Mouse (Mus musculus) spleen, postnatal 4 days (tissue): ENCODE measurements around the gene Zfp612.
A peak's percentile ranks its signal among the peaks of the same experiment; 100 is the strongest.
"Not testable (repeated sequence)": the region's sequence is repeated elsewhere in the genome, so short reads cannot be mapped to it uniquely, and the experiment has no call there.

Experiments
- DNase-seq, 2 experiments: peaks; one replicate each; pipeline ENCODE4 v3.0.0; 2022; ENCODE audit warnings: low spot score in 2 of 2

The Zfp612 gene

DNA sequence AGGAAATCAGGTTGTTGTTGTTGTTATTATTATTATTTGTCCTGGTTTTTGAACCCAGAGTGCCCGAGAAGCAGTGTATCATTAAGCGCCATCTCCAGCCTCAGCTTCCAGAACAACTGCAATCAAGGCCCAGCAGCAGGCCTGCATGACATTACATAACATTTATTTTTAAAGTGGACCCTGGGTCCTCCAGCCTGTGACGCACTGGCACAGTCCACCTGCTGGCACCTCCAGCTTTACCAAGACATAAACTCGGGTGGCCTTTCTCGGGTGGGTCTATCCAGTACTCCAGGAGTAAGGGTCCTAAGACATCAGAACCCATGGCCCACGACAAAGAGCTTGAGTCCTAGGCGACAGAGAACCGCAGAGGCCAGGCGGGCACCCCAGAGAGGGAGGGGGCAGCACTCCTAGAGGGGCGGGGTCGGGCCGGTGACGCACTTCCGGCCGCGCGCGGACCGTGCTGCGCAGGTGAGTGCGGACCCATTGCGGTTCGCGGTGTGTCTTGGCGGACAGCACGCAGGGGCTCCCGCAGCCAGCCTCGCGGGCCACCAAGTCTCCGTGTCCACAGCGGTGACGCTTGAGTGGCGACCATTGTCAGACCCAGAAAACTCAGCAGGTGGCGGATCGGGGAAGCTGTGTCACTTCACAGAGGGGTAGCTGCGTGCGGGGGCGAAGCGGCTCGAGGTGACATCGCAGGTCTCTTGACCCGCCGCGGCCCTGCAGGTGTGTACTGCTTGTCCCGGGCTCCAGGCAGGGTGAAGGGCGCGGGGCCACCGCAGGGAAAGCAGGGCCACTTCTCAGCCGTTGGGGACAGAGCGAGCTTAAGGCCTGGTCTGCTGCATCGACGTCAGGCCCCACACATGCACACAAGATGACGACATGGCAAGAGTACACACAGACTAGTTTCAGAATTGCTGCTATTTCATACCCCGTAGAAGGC, at the start of gene Zfp612:
Zfp612 (plus strand) TSS at position 465 of the 940 bp plus-strand sequence.
- no peak for DNase-seq

DNA sequence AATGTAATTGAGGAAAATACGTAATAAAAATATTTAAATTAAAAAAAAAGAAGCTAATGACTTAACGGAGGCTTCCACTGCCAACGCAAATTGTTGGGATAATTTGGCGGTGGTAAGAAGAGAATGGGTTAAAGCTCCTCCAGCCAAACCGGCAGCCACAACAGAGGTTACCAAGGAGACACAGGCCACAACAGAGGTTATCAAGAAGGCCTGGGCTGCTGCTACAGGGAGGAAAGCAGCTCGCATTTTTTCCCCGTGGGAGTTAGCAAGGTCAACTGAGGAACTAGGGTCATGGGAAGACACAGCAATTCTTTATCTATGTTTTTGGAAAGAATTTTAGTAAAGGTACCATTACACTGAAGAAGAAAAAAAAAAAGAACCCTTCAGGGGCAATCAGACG, 45.8 kb upstream of the Zfp612 start:
- DNase-seq, result not testable (repeated sequence)

DNA sequence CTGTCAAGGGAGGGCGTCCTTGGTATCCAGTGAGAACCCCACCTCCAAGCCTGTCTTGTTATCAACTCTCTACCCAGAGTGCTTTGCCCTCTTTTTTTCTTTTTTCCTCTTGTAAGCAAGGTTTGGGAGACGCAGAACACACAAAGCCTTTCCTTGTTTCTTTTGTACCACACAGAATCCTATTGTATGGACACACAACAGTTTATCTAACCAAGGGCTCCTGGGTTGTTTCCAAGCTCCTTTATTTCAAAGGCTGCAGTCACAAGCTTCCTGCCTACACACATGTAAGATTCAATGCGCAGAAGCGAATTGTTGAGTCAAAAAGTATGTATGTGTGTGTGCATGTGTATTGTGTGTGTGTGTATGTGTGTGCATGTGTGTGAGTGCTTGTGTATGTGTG, 45.2 kb upstream of the Zfp612 start:
- no peak for DNase-seq

DNA sequence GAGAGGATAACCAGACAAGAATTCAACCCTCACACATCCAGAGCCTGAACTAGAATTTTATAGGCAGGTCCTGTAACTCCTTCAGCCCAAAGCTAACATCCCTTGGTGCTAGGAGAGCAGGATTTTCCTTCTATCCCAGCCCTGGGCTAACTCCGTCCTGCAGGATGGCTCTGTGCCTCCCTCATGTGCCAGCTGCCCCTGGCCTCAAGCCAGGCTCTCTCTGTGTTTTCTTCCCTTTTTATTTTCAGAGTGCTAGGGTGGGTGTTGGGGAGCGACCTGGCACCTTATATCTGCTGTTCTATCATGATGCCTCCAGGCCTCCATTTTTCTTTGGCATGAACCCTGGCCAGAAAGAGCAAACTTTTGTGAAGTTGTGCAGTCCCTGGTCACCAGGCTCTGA, 43.4 kb upstream of the Zfp612 start:
- DNase-seq, result no peak

DNA sequence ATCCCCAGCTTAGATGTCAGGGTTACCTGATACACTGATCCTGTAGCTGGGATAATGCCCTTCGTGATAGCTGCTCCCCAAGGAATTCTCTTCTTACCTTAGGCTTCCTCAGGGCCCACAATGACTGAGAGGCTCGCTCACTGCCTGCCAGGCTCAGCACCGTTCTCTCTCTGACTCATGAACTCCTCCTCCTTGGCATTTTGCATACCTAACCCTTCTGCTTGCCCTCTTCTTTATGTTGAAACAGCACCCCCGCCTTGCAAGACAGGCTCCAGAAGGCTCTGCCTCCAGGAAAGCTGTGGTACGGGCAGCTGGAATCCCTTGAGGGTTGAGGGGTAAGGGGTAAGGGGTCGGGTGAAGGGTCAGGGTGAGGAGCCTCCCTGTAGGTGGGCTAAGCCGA, 40.3 kb upstream of the Zfp612 start:
- no peak for DNase-seq

DNA sequence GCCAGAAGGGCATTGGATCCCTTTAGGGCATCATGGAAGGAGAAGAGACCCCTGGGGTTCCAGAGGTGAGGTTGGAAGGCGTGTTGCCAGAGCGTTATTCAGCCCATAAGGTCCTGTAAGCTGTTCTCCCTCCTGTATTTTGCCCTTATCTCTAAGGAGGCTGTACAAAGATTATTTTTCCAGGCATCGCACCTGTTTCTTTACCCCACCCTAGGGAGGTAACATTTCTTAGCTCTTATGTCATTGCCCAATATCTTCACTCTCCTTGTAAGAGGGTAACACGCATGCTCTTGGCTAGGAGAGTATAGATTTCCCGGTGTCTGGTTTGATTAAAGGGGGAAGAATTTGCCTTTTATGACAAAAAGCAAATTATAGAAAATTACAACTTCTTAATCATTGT, 39.9 kb upstream of the Zfp612 start, which contains the start of gene Chst4:
Chst4 (minus strand) TSS at position 82 of the 400 bp plus-strand sequence.
- DNase-seq, result no peak

DNA sequence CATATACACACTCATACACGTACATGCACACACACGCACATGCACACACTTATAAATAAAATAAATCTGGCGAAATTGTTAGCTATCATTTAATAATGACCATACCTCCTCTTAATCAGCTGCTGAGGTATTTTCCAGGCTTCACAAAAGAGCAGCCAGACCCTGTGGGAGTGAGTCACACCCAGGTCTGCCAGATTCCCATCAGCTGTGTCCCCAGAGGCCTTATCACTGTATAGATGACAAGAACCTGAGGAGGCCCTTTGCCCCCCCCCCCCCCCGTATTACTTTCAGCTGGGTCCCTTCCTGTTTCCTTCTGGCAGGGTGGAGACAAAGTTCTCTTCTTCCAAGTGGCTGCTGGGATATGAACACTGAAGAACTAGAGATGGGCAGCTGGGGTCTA, 39.0 kb upstream of the Zfp612 start:
- no peak for DNase-seq

DNA sequence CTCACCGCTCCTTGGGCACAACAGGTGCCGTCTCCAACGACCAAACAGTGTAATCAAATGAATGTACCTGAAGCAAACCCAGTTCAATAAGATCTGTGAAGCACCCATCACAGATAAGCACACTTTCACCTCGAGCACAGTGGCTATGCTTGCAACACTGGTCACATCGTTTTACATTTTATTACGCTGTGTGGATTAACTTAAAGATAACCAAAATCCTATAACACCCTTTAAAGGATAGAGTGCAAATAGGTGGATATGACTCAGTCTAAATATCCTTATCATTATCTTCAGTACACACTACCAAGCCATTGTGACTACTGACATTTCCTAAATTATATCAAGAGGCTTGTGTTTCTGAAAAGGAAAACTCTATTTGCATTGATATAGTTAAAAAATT, 28.3 kb upstream of the Zfp612 start:
- DNase-seq, result no peak

DNA sequence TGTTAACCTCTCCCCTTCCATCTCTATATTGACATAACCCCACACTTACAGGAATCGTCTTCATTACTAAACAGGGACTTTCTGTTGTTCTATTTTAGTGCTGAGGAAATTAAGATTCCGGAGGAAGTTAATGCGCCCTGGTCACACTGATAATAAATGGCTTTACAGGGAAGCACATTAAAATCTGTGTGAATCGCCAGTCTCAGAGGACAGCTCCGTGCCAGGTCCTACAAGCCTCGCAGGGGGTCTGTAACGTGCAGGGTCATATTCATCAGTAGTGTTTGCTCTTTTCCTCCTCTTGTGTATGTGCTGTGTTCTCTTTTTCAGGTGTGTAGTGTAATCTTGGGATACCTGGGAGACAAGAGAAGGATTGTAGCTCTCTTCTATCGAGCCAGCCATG, 21.3 kb upstream of the Zfp612 start:
- no peak for DNase-seq

DNA sequence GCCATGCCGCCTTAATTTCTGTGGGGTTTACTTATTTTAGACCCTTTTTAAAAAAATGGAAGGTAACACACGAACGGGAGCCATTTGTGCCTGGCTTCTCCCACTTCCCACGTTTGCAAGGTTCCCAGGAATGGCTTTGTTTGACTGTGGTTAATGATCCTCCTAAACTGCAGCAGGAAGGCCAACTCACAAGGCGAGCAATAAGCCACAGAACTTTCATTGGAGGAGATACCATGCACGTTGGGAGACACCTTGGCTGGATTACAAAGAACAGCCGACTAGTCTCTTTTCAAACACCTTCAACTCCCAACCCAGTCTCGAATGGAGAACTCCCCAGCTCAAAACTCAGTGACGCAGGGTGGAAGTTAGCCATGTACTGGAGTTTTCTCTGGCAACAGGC, 15.4 kb upstream of the Zfp612 start:
- no peak for DNase-seq

DNA sequence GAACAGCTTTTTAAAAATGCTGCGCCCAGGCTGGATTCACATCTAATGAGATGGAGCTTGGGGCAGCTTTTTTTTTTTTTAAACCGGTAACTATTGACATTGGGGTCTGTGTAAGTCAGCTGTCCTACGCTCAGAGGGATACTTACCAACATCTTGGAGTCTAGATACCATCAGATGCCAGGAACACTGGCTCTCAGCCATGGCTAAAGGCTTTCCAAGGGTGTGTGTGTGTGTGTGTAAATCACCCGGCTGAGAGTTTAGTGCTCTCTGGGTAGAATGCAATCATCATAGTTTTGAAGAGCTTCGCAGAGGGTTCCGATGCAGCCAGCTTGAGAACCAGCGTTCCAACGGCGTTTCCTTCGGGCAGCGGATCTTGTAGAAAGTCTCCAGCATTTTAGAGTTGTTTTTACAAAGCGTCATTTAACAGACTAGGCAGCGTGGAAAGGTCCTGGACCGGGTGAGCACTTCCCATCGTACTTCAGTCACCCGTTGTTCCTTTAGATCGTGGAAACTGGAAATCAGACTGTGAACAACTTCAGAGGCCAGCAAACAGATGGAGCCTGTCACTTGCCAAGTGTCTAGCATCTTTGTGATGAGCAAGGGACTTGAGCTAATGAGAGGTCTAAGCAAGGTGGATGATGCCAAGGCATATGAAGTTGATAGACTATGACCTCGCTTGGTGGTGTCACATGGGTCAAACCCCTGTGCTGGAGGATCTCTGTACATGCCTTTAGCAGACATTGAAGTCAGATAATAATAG, 14.8 kb upstream of the Zfp612 start:
- no peak for DNase-seq

DNA sequence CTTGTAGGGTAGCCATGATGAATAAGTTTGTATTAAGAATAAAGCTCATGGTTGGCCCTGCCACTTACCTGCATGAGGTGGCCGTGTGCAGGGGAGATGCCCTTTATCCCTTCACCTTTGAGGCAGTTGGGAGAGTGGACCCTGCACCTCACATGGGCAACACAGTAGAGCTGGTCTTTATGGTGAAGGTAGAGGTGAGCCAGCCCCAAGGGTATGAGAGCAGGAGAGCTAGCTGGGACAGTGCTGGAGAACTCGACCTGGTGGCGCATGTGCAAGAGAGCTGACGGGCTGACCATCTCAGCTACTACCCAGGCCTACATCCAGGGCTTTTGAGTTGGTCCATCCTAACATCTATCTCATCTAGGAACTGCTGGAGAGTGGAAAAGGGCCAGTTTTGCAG, 13.9 kb upstream of the Zfp612 start:
- DNase-seq, result no peak

DNA sequence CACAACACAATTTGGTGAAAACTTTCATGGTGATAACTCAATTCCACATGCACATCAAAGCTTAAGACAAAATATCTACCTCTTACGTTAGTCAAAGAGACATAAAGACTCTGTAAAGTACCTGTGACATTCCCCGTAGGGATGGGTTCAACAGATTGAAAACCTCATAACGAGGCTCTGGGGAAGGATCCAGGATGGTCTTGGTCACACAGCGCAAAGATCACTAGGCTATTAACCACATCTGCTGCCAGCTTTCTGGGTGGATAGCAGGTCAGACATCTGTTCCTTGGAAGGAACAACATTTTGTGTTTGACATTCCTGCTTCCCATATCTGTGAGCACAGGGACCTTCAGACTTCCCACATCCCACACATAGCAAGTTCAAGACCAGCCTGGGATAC, 9.8 kb upstream of the Zfp612 start:
- no peak for DNase-seq

DNA sequence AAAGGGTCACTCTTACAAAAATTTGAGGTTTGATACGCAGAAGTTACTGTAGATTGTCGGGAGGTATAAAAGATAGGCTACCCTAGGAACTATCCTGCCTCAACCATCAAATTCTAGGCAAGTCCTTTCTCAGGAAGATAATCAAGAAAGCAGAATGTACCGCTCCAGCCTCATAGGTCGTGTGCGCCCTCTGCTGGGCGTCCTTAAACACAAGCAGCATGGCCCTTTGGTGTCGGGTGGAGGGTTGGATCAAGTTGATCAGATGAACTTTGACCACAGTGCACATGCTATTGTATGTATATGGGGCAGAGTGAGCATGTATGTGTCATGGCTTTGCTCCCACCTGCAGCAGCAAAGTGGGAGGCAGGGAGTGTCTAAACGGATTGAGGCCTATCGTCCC, 7.9 kb upstream of the Zfp612 start:
- DNase-seq, result peak in 1 of 2 experiments; percentile 21

DNA sequence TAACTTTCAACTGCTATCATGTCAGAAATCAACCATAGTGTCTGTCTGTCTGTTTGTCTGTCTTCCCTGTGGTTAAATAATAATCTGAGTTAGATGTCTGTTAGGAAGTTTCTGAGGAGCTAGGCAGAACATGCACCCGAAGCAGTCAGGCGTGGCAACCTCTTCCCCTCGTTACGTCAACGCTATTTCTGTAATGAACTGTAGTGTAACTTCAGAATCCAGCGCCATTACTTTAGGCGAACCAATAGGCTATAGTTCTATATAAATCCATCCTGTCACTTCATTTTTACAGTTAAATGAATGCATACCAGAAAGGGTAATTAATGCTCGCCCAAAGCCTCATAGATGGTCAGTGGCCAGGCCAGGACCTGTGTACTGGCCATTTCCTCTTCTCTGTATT, 5.0 kb upstream of the Zfp612 start:
- DNase-seq, result no peak

DNA sequence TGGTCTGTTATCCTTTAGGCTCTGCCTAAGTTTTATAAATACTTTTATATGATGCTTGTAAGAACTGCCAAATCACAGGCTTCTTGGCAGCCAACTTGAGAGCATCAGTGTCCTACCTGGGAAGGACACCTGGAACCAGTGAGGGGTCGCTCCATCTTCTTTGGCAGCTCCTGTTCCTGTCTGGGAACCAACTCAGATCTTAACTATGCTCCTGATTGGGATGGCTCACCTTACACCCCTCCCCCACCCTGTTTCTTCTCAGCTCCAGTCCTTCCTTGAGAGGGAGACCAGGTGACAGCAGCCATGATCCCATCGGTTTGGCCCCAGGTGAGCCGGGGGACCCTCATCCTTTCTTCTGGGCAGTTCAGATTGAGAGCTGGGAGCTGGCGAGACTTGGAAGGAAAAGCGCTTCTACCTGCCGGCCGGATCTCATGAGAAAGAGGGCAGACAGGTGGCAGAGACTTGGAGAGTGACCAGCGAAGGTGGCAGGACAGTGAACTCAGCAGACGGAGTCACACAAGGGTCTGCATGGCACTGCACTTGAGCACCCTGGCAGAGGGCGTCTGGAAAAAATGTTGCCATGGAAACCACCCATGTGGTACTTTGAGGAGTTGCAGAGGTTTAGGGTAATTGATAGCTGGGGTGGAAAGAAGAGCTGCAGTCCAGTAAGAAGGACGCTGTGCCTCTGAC, 3.0 kb downstream of the Zfp612 start:
- no peak for DNase-seq

DNA sequence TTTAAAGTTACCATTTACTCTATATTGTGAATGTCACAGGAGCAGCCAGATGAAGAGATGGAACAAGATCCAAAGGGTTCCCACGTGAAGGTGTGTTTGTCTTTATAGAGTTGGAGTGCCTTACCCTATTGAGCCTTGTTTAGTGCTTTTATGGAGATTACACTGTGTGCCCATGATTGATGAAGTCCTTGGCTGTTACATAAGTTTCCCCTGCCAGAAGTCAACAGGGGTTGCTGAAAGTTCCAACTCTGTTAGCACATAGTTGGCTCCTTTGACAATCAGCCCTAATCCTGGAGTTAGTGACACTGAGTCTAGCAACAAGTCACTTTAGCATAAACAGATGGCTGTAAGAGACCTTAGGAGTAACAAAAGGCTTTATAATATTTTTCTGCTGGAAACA, 12.3 kb downstream of the Zfp612 start:
- DNase-seq, result no peak

DNA sequence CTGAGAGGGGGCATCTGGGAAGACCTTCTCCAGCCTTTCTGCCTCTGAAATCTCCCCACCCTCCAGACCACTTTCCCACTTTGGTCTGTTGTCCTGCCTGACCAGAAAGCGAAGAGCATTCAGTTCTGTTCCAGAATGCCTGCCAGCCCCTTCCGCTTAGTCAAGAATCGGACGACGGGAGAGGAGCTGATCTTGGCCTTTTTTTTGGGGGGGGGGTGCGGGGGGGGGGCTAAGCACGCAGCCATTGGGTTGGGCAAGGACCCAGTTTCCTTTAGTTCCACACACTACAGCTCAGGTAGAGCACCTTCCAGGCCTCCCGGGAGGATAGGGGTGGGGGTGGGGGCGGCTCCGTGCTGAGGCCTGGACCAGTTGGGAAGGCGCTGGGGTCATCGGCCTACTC, 21.4 kb downstream of the Zfp612 start, which contains the start of gene Gm21964:
Gm21964 (plus strand) TSS at position 301 of the 400 bp plus-strand sequence.
- DNase-seq, result no peak

DNA sequence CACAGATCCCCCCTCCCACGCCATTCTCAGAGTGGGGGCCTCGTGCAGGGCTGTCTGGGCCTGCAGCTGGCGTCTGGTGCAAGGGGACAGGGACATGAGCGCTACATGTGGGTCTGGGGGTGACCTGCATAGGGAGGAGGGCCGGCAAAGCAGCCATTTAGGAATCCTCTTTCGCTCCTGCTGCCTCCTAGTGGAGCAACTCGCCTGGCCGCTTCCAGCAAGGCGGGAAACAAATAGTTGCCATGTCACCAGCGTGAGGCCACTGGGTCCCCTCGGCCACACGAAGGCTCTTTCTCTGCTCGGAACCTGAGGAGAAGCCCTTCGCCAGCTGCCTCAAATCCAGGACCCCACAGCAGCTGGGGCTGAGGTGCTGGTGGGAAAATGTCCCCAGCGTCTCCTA, 22.1 kb downstream of the Zfp612 start:
- no peak for DNase-seq

DNA sequence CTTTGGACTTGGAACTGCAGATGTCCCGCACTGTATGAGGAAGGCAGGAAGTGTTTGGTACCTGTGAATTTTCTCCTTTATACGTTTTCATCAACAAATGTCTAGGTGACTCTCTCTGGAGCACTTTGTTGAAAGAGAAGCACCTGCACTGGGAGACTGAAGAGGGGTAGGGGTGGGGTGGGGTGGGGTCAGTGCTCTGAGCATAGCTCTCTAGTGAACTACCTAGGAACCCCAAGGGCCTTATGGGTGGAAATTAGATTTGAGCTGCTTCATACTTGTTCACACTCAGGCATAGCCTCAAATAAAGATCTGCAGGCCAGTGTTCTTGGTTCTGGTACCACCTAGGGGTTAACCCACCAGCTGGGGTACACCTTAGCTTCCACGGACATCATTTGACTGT, 23.1 kb downstream of the Zfp612 start, which contains the start of gene Gm17720:
Gm17720 (minus strand) TSS at position 101 of the 400 bp plus-strand sequence.
- no peak for DNase-seq

DNA sequence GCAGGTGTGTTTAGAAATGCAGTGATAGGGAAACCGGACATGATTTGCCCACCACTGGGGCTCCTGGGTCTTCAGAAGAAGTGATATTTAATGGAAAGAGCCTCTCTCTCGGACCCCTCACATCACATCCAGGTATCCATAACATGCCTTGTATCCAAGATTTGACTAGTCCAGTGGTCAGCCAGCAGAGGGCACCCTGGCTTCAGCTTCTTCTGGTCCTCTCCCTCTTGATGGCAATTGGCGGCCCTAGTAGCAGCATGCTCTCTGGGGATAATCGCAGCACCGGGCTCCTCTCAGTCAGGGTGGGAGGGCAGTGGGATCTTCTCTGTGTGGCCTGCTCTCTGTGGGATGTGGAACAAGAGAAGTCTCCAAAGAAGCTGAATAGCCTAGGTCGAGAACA, 40.2 kb downstream of the Zfp612 start:
- DNase-seq, result no peak

DNA sequence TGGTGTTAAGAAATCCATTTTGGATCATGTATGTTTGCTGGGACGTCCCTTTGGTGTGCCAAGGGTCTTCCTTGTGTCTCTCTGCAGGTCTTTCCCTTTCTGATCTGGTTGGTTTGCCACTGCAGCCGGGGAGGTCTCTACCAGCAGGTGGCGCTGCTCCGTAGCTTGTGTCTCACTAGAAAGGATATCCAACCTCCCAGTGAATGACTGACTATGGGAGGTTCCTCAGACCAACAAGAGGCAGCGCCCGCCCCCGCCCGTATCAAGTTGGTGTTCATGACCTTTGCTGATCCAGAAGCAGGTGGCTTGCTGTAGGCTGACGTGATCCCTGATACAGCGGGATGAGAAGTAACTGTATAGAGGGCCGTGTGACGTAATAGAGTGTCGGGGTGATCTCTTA, 51.0 kb downstream of the Zfp612 start:
- peak; percentile 37 to 79 for DNase-seq
